Mouse (Mus musculus) G1E (cell line): ENCODE measurements around the gene Tm7sf3.

Experiments
- CTCF ChIP-seq: IDR thresholded peaks from 2 replicates; pipeline ENCODE4 v1.5.1; 2012; ENCODE audit warnings: low read depth, low read length, inconsistent platforms, mixed read lengths
- GATA1 ChIP-seq: IDR thresholded peaks from 2 replicates; pipeline ENCODE4 v1.6.1; 2012; ENCODE audit warnings: borderline replicate concordance, low read length, inconsistent platforms, mixed read lengths
- TAL1 ChIP-seq: conservative IDR thresholded peaks from 2 replicates; pipeline ENCODE4 v1.6.1; 2012; ENCODE audit warnings: low read depth, low read length, inconsistent platforms, mixed read lengths

GRCm38 (mm10) chr6:146633097-146633496, 9.5 kb downstream of the Tm7sf3 start:
- TF ChIP-seq GATA1 (no peak), CTCF (no peak), TAL1 (no peak)
